Mouse (Mus musculus): ENCODE results near the gene Ren1.
"Not testable (repeated sequence)": the region's sequence is repeated elsewhere in the genome, so short reads cannot be mapped to it uniquely, and the experiment has no call there.

Ren1 gene

GRCm38 (mm10) chr1:133340403-133340802 is 9.9 kb upstream of the Ren1 start:
- in situ Hi-C loops (cut with MboI, MseI), result not testable (repeated sequence)

- in situ Hi-C loops (cut with MboI, MseI), result no loop called here
These were observed 6.0 kb upstream of the Ren1 start for GRCm38 (mm10) chr1:133344357-133344756.

- in situ Hi-C loops (cut with MboI, MseI), result no loop called here
These were observed 3.8 kb upstream of the Ren1 start for GRCm38 (mm10) chr1:133346531-133346930.

- in situ Hi-C loops (cut with MboI, MseI), result no loop called here
These were observed 3.1 kb upstream of the Ren1 start for GRCm38 (mm10) chr1:133347226-133347625.

GRCm38 (mm10) chr1:133347693-133348520 is 2.4 kb upstream of the Ren1 start:
- in situ Hi-C loops (cut with MboI, MseI), result no loop called here

- in situ Hi-C loops (cut with MboI, MseI), result loop anchor here in 1 of 2 experiments (10.0 kb wide), 1 partner anchor 177 kb away; no protein-coding TSS in a partner anchor
These were observed 1.5 kb downstream of the Ren1 start for GRCm38 (mm10) chr1:133351762-133352161.

GRCm38 (mm10) chr1:133353371-133353809 is 3.1 kb downstream of the Ren1 start:
- in situ Hi-C loops (cut with MboI, MseI), result loop anchor here in 1 of 2 experiments (10.0 kb wide), 1 partner anchor 179 kb away; no protein-coding TSS in a partner anchor

DNA sequence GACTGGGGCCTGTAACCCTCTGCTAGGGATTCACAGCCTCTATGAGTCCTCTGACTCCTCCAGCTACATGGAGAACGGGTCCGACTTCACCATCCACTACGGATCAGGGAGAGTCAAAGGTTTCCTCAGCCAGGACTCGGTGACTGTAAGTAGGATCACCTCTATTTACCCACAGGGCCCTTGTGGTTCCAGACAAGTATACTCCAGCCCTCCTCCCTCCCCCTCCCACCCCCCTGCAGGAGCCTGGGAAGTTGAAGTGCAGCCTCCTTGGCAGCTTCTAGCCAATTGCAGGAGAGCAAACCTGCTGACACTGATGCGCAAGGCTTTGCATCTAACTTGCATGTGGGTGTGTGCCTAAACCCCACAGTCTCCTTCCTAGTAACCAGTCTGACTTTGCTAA is 5.2 kb downstream of the Ren1 start:
- in situ Hi-C loops (cut with MboI, MseI), result loop anchor here in 1 of 2 experiments (10.0 kb wide), 1 partner anchor 181 kb away; no protein-coding TSS in a partner anchor

- in situ Hi-C loops (cut with MboI, MseI), result loop anchor here in 1 of 2 experiments (10.0 kb wide), 1 partner anchor 181 kb away; no protein-coding TSS in a partner anchor
These were observed 5.6 kb downstream of the Ren1 start for GRCm38 (mm10) chr1:133355912-133356311.

- in situ Hi-C loops (cut with MboI, MseI), result loop anchor here in 1 of 2 experiments (10.0 kb wide), 1 partner anchor 182 kb away; no protein-coding TSS in a partner anchor
These were observed 6.0 kb downstream of the Ren1 start for GRCm38 (mm10) chr1:133356330-133356729.

DNA sequence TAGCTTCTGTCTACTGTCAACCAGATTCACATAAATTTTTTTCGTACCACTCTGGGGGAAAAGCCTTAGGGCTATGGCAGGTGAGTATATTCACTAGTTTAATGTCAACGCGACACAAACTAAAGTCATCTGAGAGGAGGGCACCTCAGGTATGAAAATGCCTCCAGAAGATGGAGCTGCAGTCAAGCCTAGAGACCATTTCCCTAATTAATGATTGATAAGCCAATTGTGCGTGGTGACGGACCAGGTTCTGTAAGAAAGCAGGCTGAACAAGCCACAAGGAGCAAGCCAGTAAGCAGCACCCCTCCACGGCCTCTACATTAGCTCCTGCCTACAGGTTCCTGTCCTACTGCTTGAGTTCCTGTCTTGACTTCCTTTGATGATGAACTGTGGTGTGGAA is 10.7 kb downstream of the Ren1 start:
- in situ Hi-C loops (cut with MboI, MseI), result no loop called here

- in situ Hi-C loops (cut with MboI, MseI), result no loop called here
These were observed 11.8 kb downstream of the Ren1 start for GRCm38 (mm10) chr1:133362103-133362502.

- in situ Hi-C loops (cut with MboI, MseI), result no loop called here
These were observed 13.1 kb downstream of the Ren1 start, which contains the start of gene Etnk2 for GRCm38 (mm10) chr1:133363276-133364021. Gene Etnk2 (plus strand): TSS chr1:133363572.

DNA sequence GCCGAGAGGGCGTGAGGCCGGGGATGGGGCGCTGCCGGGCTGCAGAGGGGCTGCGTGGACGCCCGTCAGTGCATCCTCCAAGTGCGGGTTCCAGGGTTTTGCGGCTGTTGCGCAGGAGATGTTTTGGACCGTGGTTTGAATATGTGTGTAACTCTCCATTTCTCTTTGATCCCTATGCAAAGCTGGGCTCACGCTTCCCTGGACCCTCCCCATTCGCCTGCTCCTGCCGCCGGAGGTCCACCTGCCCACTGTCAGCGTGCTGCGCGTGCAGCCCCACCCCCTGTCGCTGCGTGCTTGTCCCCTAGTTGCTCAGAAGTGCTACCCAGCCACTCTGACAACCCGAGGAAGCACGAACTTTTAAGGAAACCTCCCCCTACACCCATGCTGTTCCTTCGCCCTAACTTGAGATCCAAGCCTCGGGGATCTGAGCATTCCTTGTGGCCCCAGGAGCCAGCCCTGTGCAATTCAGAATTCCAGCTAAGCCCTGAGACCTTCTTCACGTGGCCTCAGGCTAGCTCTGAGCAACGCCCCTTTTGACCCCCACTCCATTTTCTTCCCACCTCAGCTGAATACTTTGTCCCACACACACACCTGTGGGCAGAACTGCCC is 13.8 kb downstream of the Ren1 start:
- in situ Hi-C loops (cut with MboI, MseI), result no loop called here

DNA sequence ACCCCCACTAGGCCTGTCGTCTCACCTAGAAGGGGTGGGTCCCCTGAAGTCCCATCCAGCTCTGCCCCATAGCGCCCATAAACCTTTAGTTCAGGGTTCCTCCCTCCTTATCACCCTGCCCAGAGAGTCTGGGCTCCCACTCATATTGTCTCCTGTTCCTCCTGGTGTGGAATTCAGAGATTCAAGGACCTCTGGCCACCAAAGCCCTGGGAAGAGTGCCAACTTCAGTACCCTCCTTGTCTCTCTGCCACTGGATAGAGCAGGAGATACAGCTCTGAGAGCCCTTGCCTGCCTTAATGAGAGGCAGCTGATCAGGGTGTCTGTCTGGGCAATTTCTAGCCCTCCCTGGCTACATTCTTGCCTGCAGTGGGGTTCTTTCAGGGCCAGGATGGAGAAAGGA is 14.6 kb downstream of the Ren1 start:
- in situ Hi-C loops (cut with MboI, MseI), result no loop called here

DNA sequence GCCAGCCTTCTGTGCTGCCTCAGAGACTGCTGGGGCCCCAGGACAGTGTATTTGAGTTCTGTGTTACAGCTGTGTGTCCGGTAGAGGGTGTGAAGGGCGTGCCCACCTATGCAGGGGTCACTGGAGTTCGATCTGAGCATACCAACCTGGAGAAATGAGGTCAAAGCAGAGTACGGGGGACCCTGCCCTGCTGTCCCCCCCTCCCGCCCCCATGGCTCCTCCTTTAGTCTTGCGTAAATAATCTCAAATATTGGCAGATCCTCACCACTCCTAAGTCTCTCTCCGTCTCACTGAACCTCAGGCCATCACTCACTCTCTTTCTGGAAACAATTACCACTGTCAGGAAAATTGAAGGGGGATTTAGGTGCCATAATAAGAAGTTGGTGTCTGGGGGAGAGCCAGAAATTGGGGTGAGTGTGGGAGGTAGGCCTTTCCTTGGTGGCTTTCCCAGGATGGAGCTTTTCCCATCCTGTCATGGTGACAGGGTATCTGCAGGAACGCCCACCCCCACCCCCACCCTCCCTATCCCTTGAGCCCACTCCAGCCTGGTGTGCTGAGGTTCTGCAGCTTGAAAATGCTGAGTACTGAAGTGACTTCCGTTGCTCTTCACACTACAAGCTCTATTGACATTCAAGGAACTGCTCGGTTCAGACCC is 16.8 kb downstream of the Ren1 start:
- in situ Hi-C loops (cut with MboI, MseI), result no loop called here

- in situ Hi-C loops (cut with MboI, MseI), result no loop called here
These were observed 17.5 kb downstream of the Ren1 start for GRCm38 (mm10) chr1:133367606-133368488.

DNA sequence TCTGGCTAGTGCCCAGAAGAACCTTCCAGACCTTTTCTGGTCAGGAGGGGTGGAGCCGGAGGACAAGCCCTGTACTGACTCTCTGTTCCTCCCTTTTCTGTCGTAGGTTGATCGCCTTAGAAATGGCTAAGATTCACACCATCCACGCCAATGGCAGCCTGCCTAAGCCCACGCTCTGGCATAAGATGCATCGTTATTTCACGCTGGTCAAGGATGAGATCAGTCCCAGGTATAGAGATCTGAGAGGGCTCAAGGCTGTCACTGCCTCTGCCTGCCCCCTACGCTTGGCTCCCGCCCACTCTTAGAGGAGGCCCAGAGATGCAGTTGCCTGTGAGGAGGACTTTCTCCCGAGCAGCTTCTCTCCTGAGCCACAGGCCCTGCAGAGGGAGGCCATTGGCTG is 18.3 kb downstream of the Ren1 start:
- in situ Hi-C loops (cut with MboI, MseI), result no loop called here

- in situ Hi-C loops (cut with MboI, MseI), result no loop called here
These were observed 20.0 kb downstream of the Ren1 start for GRCm38 (mm10) chr1:133370352-133370751.

DNA sequence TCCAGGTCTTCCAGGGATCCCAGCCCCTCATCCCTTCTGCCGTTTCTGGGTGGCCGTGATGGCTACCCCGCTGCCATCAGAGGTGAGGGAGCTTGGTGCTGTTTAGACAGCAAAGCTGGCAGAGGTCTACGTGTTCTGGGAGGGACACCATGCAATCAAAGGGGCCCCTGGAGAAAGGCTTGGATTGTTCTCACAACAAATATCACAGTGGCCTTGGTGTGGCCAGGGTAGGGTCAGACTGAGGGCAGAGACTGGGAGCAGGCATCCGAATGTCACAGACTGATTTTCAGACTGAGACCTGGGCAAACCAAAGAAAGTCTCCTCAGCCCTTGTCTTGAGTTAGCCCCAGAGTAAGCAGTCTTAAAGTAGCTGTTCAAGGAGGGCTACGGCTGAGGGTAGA is 21.1 kb downstream of the Ren1 start:
- in situ Hi-C loops (cut with MboI, MseI), result no loop called here
